Mouse (Mus musculus): ENCODE measurements around the gene Dyrk1a.

Gene Dyrk1a

DNA sequence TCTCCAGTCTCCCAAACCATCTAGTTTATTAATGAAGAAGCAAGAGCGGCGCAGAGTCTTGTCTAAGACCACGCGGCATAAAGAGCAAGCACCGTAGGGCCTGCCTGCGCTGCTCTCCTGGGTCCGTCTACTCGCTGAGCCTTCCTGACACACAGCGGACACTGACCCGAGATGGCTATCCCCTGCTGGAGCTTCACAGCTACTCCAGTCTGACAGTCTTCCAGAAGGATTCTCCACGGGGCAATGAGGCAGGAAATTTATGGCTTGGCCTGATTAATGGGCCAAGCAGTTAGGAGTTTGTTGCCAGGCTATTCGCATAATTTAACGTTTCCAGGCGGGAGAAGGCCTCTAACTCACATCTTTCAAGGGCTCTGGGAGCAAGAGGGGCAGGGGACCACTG lies 144.7 kb downstream of the Dyrk1a start:
- no peak for DNase-seq (ENCODE audit: low read depth, low spot score)

DNA sequence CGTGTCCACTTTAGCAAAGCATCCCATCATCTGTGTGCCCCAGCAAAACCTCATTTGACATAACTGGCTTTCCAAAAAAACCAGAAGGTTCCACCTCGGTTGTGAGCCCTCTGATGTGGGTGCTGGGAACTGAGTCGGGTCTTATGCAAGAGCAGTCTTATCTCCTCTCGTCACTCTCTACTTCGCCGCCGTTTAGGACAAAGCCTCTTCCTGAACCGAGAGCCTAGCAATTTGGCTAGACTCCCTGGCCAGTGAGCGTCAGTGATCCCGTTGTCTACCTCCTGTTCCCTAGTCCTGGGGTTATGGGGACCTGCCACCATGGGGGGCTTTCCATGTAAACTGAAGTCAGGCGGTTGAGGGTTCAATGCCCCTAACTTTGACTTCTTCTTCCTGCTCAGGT lies 147.2 kb downstream of the Dyrk1a start:
- DNase-seq (ENCODE audit: low read depth, low spot score) = no peak

- DNase-seq (ENCODE audit: low read depth, low spot score) = no peak
These were observed 149.1 kb downstream of the Dyrk1a start for GRCm38 (mm10) chr16:94718919-94719318.

DNA sequence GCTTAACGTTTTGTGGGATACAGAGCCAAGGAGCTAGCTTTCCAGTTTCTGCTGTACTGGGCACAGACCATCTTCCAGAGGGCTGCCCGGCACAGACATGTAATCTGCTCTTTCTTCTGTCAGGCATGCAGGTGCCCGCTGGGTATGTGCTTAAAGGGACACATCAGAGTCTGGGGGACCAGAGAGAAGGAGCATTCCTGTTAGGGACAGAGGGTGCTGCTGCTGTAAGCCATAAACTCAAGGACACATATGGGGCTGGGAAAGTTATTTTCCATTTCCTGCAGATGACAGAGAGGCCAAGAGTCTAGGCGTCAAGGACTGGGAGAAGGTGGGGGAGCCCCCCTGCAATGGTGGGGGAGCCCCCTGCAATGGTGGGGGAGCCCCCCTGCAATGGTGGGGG lies 149.7 kb downstream of the Dyrk1a start:
- DNase-seq (ENCODE audit: low read depth, low spot score) = no peak

- DNase-seq (ENCODE audit: low read depth, low spot score) = no peak
These were observed 150.8 kb downstream of the Dyrk1a start for GRCm38 (mm10) chr16:94720476-94721153.

GRCm38 (mm10) chr16:94721549-94722006 lies 151.8 kb downstream of the Dyrk1a start:
- no peak for DNase-seq (ENCODE audit: low read depth, low spot score)

- no peak for DNase-seq (ENCODE audit: low read depth, low spot score)
These were observed 153.1 kb downstream of the Dyrk1a start for GRCm38 (mm10) chr16:94722936-94723335.

DNA sequence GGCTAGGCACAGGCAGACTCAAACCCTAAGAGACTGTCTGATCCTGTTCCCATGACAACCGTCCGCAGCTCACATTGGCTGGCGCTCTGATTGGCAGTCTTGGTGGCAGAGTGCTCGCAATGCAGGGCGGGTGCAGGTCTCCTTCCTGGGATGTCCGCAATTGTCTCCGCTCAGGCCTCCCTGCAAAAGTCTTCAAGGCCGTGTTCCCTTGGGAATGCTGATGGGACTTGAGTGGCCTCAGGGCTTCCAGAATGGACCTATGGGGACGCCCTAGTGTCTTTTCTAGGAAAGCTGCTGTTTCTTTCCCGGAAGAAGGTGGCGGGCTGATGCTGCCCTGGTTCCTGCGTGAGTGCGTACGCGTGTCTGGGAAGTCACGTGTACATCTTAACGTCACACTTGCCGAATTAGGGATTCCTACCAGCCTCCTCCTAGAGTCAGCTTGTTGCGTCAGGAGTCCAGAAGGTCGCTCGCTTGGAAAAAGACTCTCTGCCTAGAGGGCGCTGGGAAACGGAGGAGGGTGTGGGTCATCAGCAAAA lies 154.3 kb downstream of the Dyrk1a start:
- peak; percentile 93 for DNase-seq (ENCODE audit: low read depth, low spot score)

- DNase-seq (ENCODE audit: low read depth, low spot score) = peak; percentile 84
These were observed 155.0 kb downstream of the Dyrk1a start for GRCm38 (mm10) chr16:94724747-94725211.

GRCm38 (mm10) chr16:94729236-94729635 lies 159.4 kb downstream of the Dyrk1a start:
- DNase-seq (ENCODE audit: low read depth, low spot score) = no peak

DNA sequence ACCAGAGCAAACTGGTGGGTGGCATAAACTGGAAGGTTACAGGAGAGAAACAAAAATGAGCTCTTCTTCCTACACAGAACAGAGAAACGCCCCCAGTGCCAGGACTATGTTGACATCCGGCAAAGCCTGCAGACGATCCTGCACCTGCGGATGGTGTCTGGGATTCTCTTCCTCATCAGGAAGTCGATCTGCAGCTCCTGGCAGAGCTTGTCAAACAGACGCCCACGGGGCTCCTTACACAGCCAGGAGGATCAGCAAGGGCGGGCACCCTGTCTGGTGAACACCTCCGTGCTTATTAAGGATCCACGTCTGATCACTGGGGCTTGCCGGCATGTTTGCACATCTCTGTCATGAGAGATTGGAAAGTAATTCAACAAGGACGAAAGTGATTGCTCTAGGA lies 161.2 kb downstream of the Dyrk1a start:
- no peak for DNase-seq (ENCODE audit: low read depth, low spot score)

GRCm38 (mm10) chr16:94735472-94735871 lies 165.7 kb downstream of the Dyrk1a start:
- DNase-seq (ENCODE audit: low read depth, low spot score) = no peak

- no peak for DNase-seq (ENCODE audit: low read depth, low spot score)
These were observed 166.9 kb downstream of the Dyrk1a start for GRCm38 (mm10) chr16:94736462-94737358.

- no peak for DNase-seq (ENCODE audit: low read depth, low spot score)
These were observed 167.5 kb downstream of the Dyrk1a start for GRCm38 (mm10) chr16:94737359-94737687.

DNA sequence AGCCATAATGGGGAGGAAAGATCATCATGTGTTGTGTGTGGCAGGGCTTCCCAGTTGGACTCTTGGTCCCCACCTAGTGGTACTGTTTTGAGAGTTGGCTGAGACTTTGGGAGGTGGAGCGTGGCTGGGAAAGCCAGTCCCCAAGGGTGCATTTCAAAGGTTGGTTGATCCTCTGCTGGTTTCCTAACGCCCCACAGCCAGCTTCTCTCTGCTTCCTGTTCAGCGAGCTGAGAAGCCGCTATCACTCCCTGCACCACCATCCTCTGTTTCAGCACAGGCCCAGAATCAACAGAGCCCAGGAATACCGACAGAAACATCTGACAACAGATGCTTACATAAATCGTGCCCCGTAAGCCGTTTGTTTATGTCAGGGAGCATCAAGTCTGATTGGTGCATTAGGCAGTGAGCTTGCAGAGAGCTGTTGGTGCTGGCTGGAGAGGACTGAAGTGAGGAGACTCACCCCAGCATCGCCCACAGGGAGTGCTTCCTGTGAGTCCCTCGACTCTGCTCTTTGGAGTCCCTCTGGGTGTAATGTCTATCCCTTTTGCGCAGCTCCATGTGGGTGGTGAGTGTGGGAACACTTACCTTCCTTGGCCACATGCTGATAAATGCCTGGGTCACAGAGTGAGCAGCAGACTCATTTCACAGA lies 174.2 kb downstream of the Dyrk1a start:
- peak; percentile 39 for DNase-seq (ENCODE audit: low read depth, low spot score)

DNA sequence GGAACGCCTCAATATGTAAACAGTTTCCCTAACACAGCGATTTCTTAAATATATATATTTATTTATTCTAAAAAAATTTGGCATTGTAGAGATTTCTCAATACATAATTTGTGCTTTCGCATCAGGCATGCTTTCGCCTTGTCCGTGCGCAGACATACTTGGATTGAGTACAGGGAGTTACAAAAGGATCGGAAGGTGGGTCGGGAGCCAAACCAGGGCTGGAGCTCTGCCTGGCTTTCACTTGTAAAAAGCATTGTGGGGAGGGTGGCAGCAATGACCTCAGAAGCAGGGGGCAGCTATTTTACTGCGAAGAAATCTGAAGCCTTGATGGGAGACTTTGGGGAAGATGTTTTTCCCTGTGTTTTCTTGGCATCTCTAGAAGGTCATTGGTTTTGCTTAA lies 175.2 kb downstream of the Dyrk1a start:
- no peak for DNase-seq (ENCODE audit: low read depth, low spot score)
